Mouse (Mus musculus) small intestine, adult 2 months (tissue): ENCODE measurements around the gene Ppargc1a.

Source experiments
- CTCF ChIP-seq: fragments of 200-500 bp; IDR thresholded peaks from 2 replicates; pipeline ENCODE4 v1.5.1; 2012; ENCODE audit warnings: low read depth, mild to moderate bottlenecking, control low read depth, inconsistent platforms, low read length, moderate library complexity, mixed read lengths; ENCODE audit not compliant: insufficient replicate concordance, insufficient read length; ENCODE audit errors: extremely low read depth
- POLR2A ChIP-seq: fragments of 200-500 bp; IDR thresholded peaks from 2 replicates; pipeline ENCODE4 v1.6.1; 2012; ENCODE audit warnings: low read depth, mild to moderate bottlenecking, control low read depth, inconsistent platforms, low read length, moderate library complexity

- no peak for TF ChIP-seq POLR2A
- TF ChIP-seq CTCF = no peak
These were observed 24.7 kb upstream of the Ppargc1a start for GRCm38 (mm10) chr5:51592206-51592605.
